ENCODE assay signal across 14 mouse cellular contexts in the genomic region with DNA sequence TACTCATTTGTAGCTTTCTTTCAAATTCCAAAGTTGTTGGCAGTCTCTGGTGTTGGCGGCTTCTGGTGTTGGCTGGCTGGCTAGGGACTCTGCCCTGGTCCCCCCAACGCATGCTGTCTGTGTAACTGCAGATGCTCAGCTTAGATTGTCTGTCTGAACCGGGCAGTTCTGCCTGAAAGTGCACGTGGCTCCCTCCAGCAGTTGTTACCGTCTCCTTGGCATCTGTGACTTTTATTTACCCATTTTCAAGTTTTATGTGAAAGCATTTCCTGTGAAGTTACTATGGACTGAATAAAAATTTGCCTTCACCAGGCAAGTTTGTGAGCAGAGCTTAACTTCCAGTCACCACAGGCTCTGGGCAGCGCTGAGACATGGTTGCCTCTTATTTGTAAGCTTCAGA. TPM values are rescaled to one million over a fixed set of nuclear protein-coding genes. Genes with fewer than 3 reads are reported as not detected.
DNase-seq lines count a peak whose midpoint lies in the region; ATAC-seq and TF ChIP-seq lines count a peak whose summit lies in the region.
"Had no signal": no experiment of that assay in that cellular context is flagged by ENCODE, and none has a peak within 500 bp of the region (broad histone marks: within the 10 kb centered on the region; RNA-seq: fewer than 3 reads in every experiment).

No protein-coding gene starts in this region.

- no peak overlapping the region for H3K27ac ChIP-seq in heart, embryonic 11.5 days (ENCODE audit: low read depth, low read length)
- H3K27ac ChIP-seq in cortical plate, adult 2 months (ENCODE audit: insufficient read depth, low read length), result peak overlapping the region; percentile 65; the same call in 1 of the 2 replicates
- peak overlapping the region; percentile 80 for H3K27ac ChIP-seq in forebrain, embryonic 15.5 days (replicated peaks)
- H3K27ac ChIP-seq: macrophage had no signal

- 1% methylated on average over 6 of the region's 6 CpGs for WGBS in heart, embryonic 11.5 days (ENCODE audit: insufficient replicate concordance)
- WGBS in forebrain, embryonic 15.5 days, result 3% methylated on average over 6 of the region's 6 CpGs

- intact Hi-C loops in heart, postnatal 36 days (cut with DNase I), result no loop called here

- H3K27me3 ChIP-seq in heart, embryonic 11.5 days (ENCODE audit: control insufficient read depth, insufficient read depth, low read length), result peaks cover 73% of the 10 kb centered on the region
- peaks cover 98% of the 10 kb centered on the region for H3K27me3 ChIP-seq in megakaryocyte, embryonic 14.5 days (replicated peaks)
- H3K27me3 ChIP-seq in forebrain, embryonic 15.5 days, result peaks cover 21% of the 10 kb centered on the region

- H3K9ac ChIP-seq in heart, embryonic 11.5 days (ENCODE audit: low read depth, low read length), result no peak overlapping the region
- H3K9ac ChIP-seq in forebrain, embryonic 15.5 days (replicated peaks), result peak overlapping the region; percentile 44

- H3K4me1 ChIP-seq in heart, embryonic 11.5 days (ENCODE audit: control insufficient read depth, insufficient read depth, low read length), result peaks cover 13% of the 10 kb centered on the region
- peaks cover 54% of the 10 kb centered on the region for H3K4me1 ChIP-seq in megakaryocyte, embryonic 14.5 days
- H3K4me1 ChIP-seq in cortical plate, adult 2 months (ENCODE audit: control insufficient read depth, insufficient read depth, low read length), result no peaks in the 10 kb centered on the region
- H3K4me1 ChIP-seq in forebrain, embryonic 15.5 days, result peaks cover 28% of the 10 kb centered on the region

- peak; percentile 4 to 13 for DNase-seq in heart, postnatal 36 days
- DNase-seq in spleen, postnatal 14 days (ENCODE audit: low spot score in 2 of 2), result no peak
- DNase-seq in lung, postnatal 25 days (ENCODE audit: low spot score), result no peak
- DNase-seq: adrenal gland, postnatal 10 days; cerebellum, adult 11-12 months; gastrocnemius, postnatal 25 days had no signal

- no peaks in the 10 kb centered on the region for H3K9me3 ChIP-seq in heart, embryonic 11.5 days (replicated peaks; ENCODE audit: control insufficient read depth, low read length)
- H3K9me3 ChIP-seq in megakaryocyte, embryonic 14.5 days, result no peaks in the 10 kb centered on the region
- no peaks in the 10 kb centered on the region for H3K9me3 ChIP-seq in forebrain, embryonic 15.5 days

- no peak for ATAC-seq in heart, embryonic 11.5 days (replicated peaks; ENCODE audit: insufficient number of reproducible peaks, low FRiP score, low TSS enrichment)
- no peak for ATAC-seq in megakaryocyte, adult 5-6 weeks (ENCODE audit: poor library complexity, severe bottlenecking)
- no peak for ATAC-seq in forebrain, embryonic 15.5 days (replicated peaks)

- no peaks in the 10 kb centered on the region for H3K36me3 ChIP-seq in heart, embryonic 11.5 days (ENCODE audit: control insufficient read depth, insufficient read depth, low read length)
- no peaks in the 10 kb centered on the region for H3K36me3 ChIP-seq in megakaryocyte, embryonic 14.5 days (replicated peaks; ENCODE audit: low read length)
- H3K36me3 ChIP-seq in forebrain, embryonic 15.5 days, result no peaks in the 10 kb centered on the region

- H3K4me3 ChIP-seq in heart, embryonic 11.5 days (ENCODE audit: low read depth, low read length), result no peak overlapping the region
- H3K4me3 ChIP-seq in megakaryocyte, embryonic 14.5 days (replicated peaks), result peak overlapping the region; percentile 23
- peak overlapping the region; percentile 88 for H3K4me3 ChIP-seq in cortical plate, adult 2 months (ENCODE audit: insufficient read depth, low read length)
- H3K4me3 ChIP-seq in forebrain, embryonic 15.5 days, result peak overlapping the region; percentile 50

- no peak for TF ChIP-seq POLR2A in cortical plate, adult 2 months (IDR thresholded peaks at IDR 0.05; ENCODE audit: extremely low read depth, insufficient read depth, low read length)

- TF ChIP-seq CTCF in cortical plate, adult 2 months (IDR thresholded peaks at IDR 0.05; ENCODE audit: extremely low read depth, insufficient read depth, low read length), result no peak

- H3K4me2 ChIP-seq in heart, embryonic 11.5 days, result no peak overlapping the region
- peak overlapping the region; percentile 89 for H3K4me2 ChIP-seq in forebrain, embryonic 15.5 days (replicated peaks)

RNA-seq across cellular contexts. Expression of gene Tbr1, which starts 6.0 kb away (rescaled TPM):
- total RNA-seq in heart, postnatal 36 days (2021), result under 1 TPM in 1 of 2 experiments, not detected in 1; 0.11 TPM
- 0.24 and 0.37 TPM in 2 replicates for polyA plus RNA-seq in heart, embryonic 11.5 days (2014; fragmentation: Nextera tagmentation; extraction: Ambion mirVana)
- polyA plus RNA-seq in megakaryocyte, embryonic 14.5 days (2012; ENCODE audit: insufficient read depth, low replicate concordance), result 0.38 TPM in 1 of 2 replicates, not detected in the other
- 0.05 and 0.09 TPM in 2 replicates for total RNA-seq in megakaryocyte, adult 5-6 weeks (2015)
- total RNA-seq in megakaryocyte, adult 5-6 weeks (2017), result not detected in 2 replicates
- 75.5 and 76.3 TPM in 2 replicates for polyA plus RNA-seq in cortical plate, adult 2 months (2012; rRNA removed)
- polyA plus RNA-seq in forebrain, embryonic 15.5 days (2015; fragmentation: Nextera tagmentation; extraction: Ambion mirVana), result 60.8 and 61.6 TPM in 2 replicates
- total RNA-seq: gastrocnemius, postnatal 25 days; heart, postnatal 25 days had no signal
- polyA plus RNA-seq: macrophage; stomach, embryonic 14.5 days had no signal

Comparison
In these comparisons a context has a peak if more than half of its experiments do, and no peak if none do; other contexts are left out.
1. DNase-seq: peak in heart, postnatal 36 days (2 of 2); none in spleen, postnatal 14 days (0 of 2) and lung, postnatal 25 days (single experiment).
2. RNA of gene Tbr1, which starts 6.0 kb away (polyA plus RNA-seq): 75.5 to 76.3 TPM in cortical plate, adult 2 months and 60.8 to 61.6 TPM in forebrain, embryonic 15.5 days; 0.38 TPM in megakaryocyte, embryonic 14.5 days and 0.24 to 0.37 TPM in heart, embryonic 11.5 days; every median in the first group is over 10 times any median in the second.